Mouse (Mus musculus): ENCODE data around the gene Amh. TPM values are rescaled to one million over a fixed set of nuclear protein-coding genes. Genes with fewer than 3 reads are reported as not detected.
"Not testable (repeated sequence)": the region's sequence is repeated elsewhere in the genome, so short reads cannot be mapped to it uniquely, and the experiment has no call there.

The Amh gene
- polyA plus RNA-seq, 1 experiment from 2014 or later: not detected

DNA sequence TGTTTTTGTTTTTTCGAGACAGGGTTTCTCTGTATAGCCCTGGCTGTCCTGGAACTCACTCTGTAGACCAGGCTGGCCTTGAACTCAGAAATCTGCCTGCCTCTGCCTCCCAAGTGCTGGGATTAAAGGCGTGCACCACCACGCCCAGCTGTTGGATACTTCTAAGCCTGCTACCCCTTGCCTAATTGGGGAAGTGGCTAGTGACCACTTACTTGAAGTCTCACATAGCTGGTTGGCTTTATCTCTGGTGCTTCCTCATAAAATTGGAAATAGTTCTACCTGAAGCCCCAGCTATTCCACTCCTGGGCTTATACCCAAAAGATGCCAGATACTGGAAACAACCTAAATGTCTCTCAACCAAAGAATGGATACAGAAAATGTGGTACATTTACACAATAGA lies 11.3 kb downstream of the Amh start:
- DNase-seq (ENCODE audit: low spot score); H3K4me1 ChIP-seq; H3K36me3 ChIP-seq; H3K4me3 ChIP-seq; H3K27ac ChIP-seq; H3K9me3 ChIP-seq (replicated peaks): not testable (repeated sequence)
- H3K27me3 ChIP-seq (ENCODE audit: low read depth, poor library complexity, severe bottlenecking): peaks cover 12% of the 10 kb centered on the region; the same call in 1 of the 2 replicates
- 83% methylated on average over 3 of the region's 3 CpGs for WGBS

- WGBS: 82% methylated on average over 2 of the region's 2 CpGs
- DNase-seq (ENCODE audit: low spot score): no peak
- no peak overlapping the region for H3K4me3 ChIP-seq
- H3K9me3 ChIP-seq (replicated peaks): no peaks in the 10 kb centered on the region
- H3K4me1 ChIP-seq: no peaks in the 10 kb centered on the region
- H3K27me3 ChIP-seq (ENCODE audit: low read depth, poor library complexity, severe bottlenecking): 0 out of 2 replicates have a peak, but pooled peaks cover 5% of the 10 kb centered on the region
- no peak overlapping the region for H3K27ac ChIP-seq
- H3K36me3 ChIP-seq: no peaks in the 10 kb centered on the region
Observed at GRCm38 (mm10) chr10:80817164-80817563, 12.1 kb downstream of the Amh start.

GRCm38 (mm10) chr10:80817955-80818354 lies 12.9 kb downstream of the Amh start:
- not testable (repeated sequence) for H3K4me3 ChIP-seq; H3K36me3 ChIP-seq; H3K9me3 ChIP-seq (replicated peaks); H3K27ac ChIP-seq; H3K4me1 ChIP-seq; DNase-seq (ENCODE audit: low spot score); H3K27me3 ChIP-seq (ENCODE audit: low read depth, poor library complexity, severe bottlenecking)
- WGBS: 83% methylated on average over 7 of the region's 7 CpGs

DNA sequence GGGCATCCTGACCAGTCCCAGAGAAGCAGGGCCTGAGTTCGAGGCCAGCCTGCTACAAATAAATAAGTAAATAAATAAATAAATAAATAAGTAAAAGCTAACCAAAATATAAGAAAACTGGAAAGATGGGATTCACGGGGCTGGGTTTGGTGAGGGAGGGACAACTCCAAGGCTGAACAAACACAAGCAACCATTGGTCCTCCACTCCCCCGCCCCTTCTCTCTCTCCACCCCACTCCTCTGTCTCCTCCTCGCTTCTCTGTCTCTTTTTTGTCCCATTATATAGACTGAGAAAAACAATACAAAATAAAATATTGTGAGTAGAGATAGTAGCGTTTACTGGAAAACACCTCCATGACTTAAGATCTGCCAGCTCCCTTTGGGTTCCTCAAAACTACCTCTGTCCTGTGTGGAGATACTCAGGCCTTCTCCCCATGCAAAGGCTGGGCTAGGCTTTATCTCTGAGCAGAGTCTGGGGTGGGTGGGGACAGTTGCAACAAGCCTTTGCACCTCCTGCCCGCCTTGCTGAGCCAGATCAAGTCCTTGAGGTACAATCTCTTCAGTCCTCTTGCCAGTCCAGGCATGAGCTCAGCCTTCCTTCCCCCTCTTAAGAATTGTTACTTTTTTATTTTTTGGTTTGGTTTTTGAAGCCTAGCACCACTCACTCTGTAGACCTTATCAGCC lies 13.7 kb downstream of the Amh start:
- H3K4me1 ChIP-seq: no peaks in the 10 kb centered on the region
- no peak for DNase-seq (ENCODE audit: low spot score)
- WGBS: 60% methylated on average over 6 of the region's 6 CpGs
- H3K36me3 ChIP-seq: no peaks in the 10 kb centered on the region
- no peak overlapping the region for H3K4me3 ChIP-seq
- H3K27me3 ChIP-seq (ENCODE audit: low read depth, poor library complexity, severe bottlenecking): no peaks in the 10 kb centered on the region
- no peak overlapping the region for H3K27ac ChIP-seq
- H3K9me3 ChIP-seq (replicated peaks): no peaks in the 10 kb centered on the region

- Histone ChIP-seq H3K27ac (no peak overlapping the region), H3K4me1 (no peaks in the 10 kb centered on the region), H3K27me3 (ENCODE audit: low read depth, poor library complexity, severe bottlenecking) (no peaks in the 10 kb centered on the region), H3K9me3 (replicated peaks) (no peaks in the 10 kb centered on the region), H3K36me3 (no peaks in the 10 kb centered on the region), H3K4me3 (no peak overlapping the region)
- WGBS: 52% methylated on average over 3 of the region's 3 CpGs
- no peak for DNase-seq (ENCODE audit: low spot score)
Observed at GRCm38 (mm10) chr10:80819406-80819805, 14.4 kb downstream of the Amh start.

DNA sequence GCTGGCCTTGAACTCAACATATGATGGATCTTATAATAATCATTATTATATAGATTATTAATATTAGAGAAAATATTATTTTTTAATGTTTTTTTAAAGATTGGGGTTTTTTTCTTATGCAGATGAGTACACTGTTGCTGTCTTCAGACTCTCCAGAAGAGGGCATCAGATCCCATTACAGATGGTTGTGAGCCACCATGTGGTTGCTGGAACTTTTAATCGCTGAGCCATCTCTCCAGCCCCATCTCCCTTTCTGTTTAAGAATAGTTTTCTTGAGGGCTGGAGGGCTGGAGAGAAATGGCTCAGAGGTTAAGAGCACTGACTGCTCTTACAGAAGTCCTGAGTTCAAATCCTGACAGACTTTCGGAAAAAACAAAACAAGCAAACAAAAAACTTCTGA lies 16.9 kb downstream of the Amh start:
- no peak for DNase-seq (ENCODE audit: low spot score)
- Histone ChIP-seq H3K4me1 (no peaks in the 10 kb centered on the region; the same call in 1 of the 2 replicates), H3K36me3 (no peaks in the 10 kb centered on the region), H3K4me3 (no peak overlapping the region), H3K9me3 (replicated peaks) (no peaks in the 10 kb centered on the region), H3K27me3 (ENCODE audit: low read depth, poor library complexity, severe bottlenecking) (no peaks in the 10 kb centered on the region), H3K27ac (no peak overlapping the region)
- 41% methylated on average over 2 of the region's 2 CpGs for WGBS

DNA sequence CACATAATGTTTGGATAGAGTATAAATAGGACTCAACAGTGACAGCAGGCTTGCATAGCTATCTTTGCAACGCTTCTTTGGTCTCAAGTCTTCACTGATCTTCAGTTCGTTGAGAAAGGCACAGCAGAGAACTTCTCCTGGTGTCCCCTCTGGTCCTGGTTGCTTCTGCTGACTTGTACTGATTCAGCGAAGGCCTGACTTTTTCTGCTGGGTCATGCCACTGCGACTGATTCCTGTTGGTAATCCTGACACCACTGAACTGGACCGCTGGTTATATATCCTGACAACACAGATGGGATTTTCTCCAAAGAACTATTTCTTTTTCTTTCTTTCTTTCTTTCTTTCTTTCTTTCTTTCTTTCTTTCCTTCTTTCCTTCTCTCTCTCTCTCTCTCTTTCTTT lies 17.5 kb downstream of the Amh start:
- H3K4me3 ChIP-seq: no peak overlapping the region
- WGBS: 91% methylated on average over 5 of the region's 5 CpGs
- no peak for DNase-seq (ENCODE audit: low spot score)
- H3K27me3 ChIP-seq (ENCODE audit: low read depth, poor library complexity, severe bottlenecking): no peaks in the 10 kb centered on the region
- no peaks in the 10 kb centered on the region for H3K36me3 ChIP-seq
- H3K9me3 ChIP-seq (replicated peaks): no peaks in the 10 kb centered on the region
- H3K4me1 ChIP-seq: peaks cover 2% of the 10 kb centered on the region
- no peak overlapping the region for H3K27ac ChIP-seq

DNA sequence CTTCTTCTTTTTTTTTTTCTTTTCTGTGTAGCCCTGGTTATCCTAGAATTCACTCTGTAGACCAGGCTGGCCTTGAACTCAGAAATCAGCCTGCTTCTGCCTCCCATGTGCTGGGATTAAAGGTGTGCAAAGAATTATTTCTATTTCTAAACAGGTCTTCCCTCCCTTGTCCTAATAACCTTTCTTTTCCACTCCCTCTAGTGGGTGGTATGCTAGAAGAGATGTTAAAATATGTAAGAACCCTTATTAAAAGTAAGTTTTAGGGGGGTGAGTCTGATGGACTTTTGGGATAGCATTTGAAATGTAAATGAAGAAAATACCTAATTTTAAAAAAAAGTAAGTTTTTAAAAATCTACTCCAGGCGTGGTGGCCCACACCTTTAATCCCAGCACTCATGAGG lies 18.3 kb downstream of the Amh start:
- peaks cover 10% of the 10 kb centered on the region for H3K4me1 ChIP-seq
- WGBS: 90% methylated on average over 1 of the region's 1 CpGs

GRCm38 (mm10) chr10:80823847-80824643 lies 19.0 kb downstream of the Amh start:
- Histone ChIP-seq H3K4me1 (peaks cover 13% of the 10 kb centered on the region), H3K27me3 (ENCODE audit: low read depth, poor library complexity, severe bottlenecking) (no peaks in the 10 kb centered on the region), H3K27ac (no peak overlapping the region), H3K9me3 (replicated peaks) (no peaks in the 10 kb centered on the region), H3K36me3 (peaks cover 13% of the 10 kb centered on the region), H3K4me3 (no peak overlapping the region)
- WGBS: 67% methylated on average over 8 of the region's 8 CpGs
- no peak for DNase-seq (ENCODE audit: low spot score)

More for the DNA sequence above, 18.3 kb downstream of the Amh start:
- Histone ChIP-seq H3K4me3 (no peak overlapping the region), H3K27me3 (ENCODE audit: low read depth, poor library complexity, severe bottlenecking) (no peaks in the 10 kb centered on the region), H3K27ac (no peak overlapping the region), H3K36me3 (peaks cover 7% of the 10 kb centered on the region), H3K9me3 (replicated peaks) (no peaks in the 10 kb centered on the region)
- no peak for DNase-seq (ENCODE audit: low spot score)

GRCm38 (mm10) chr10:80824827-80825226 lies 19.8 kb downstream of the Amh start:
- H3K36me3 ChIP-seq: peaks cover 21% of the 10 kb centered on the region
- no peaks in the 10 kb centered on the region for H3K27me3 ChIP-seq (ENCODE audit: low read depth, poor library complexity, severe bottlenecking)
- H3K27ac ChIP-seq: no peak overlapping the region
- no peaks in the 10 kb centered on the region for H3K9me3 ChIP-seq (replicated peaks)
- DNase-seq (ENCODE audit: low spot score): no peak
- 78% methylated on average over 2 of the region's 2 CpGs for WGBS
- H3K4me1 ChIP-seq: peaks cover 20% of the 10 kb centered on the region
- no peak overlapping the region for H3K4me3 ChIP-seq

DNA sequence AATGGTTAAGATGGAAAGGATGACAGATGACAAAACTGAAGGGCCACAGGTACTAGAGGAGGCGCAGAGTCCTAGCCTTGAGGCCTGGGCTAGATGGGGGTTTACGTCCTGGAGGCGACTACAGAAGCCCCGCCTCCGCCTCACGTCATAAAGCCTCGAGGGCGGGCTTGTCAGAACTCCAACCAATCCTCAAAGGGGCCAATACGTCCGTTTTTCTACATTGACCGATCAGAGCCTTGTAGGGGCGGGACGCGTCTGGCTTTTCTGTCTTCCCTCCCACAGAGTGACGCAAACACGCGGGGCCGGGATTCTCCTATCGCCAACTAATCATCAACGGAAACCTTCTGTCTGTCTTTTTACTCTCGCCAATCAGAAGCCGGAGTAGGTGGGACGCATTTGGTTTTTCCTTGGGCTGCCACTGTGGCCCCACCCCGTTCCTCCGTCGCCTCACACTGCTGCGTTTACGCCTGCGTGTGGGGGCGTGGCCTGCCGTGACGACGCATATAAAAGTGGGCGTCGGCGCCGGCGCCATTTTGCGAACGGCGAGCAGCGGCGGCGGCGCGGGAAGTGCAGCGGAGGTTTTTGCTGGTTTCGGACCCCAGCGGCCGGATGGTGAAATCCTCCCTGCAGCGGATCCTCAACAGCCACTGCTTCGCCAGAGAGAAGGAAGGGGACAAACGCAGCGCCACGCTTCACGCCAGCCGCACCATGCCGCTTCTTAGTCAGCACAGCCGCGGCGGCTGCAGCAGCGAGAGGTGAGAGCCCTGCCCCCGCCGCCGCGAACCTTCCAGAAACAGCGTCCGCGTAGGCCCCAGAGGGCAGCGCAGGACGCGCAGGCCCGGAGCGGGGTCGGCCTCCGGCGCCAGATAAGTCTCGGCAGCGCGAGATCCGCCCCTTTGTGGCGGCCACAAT lies 21.4 kb downstream of the Amh start, which contains the start of gene Oaz1:
Gene Oaz1 (plus strand): TSS at position 506 of the 912 bp plus-strand sequence.
- WGBS: under 1% methylated on average over 82 of the region's 82 CpGs
- H3K4me1 ChIP-seq: peaks cover 36% of the 10 kb centered on the region
- DNase-seq (ENCODE audit: low spot score): peak; percentile 95
- H3K27ac ChIP-seq: peak within 1 kb of the TSS; percentile 96
- H3K9me3 ChIP-seq (replicated peaks): no peaks in the 10 kb centered on the region
- H3K36me3 ChIP-seq: peaks cover 31% of the 10 kb centered on the region
- H3K27me3 ChIP-seq (ENCODE audit: low read depth, poor library complexity, severe bottlenecking): no peaks in the 10 kb centered on the region
- peak within 1 kb of the TSS; percentile 94 for H3K4me3 ChIP-seq

DNA sequence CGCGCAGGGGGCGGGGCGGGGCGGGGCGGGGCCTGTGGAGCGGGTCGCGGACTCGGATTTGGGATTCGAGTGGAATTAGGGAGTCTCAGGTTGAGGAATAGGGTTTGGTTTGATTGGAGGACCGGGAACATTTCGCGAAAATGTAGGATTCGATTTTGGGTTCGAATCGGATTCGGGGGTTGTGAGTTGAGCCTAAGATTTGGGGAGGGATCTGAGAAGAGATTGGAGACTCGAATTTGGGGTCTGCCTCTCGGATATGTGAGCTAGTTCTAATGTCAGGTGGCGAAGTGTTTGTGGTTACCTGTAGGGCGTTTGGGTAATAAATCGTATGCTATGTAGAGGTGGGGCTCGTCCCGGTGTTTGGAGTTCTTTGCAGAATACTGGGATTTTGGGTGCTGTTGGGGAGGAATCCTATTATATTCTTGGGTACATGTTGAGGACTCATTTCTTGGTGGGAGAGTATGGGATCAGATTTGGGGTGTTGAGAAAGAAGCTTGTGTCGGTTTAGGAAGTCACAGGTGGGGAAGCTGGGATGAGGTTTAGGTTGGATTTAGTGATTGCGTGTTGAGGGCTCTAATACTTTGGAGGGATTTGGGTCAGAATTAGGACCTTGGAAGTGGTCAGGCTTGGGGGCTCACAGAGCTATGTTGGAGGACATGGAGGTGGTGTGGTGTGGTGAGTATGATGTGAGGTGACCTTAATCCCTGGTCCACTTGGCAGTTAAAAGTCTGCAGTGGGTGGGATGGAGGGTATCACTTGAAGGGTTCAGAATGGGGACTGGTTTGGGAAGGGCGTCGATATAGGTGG lies 22.2 kb downstream of the Amh start:
- H3K27ac ChIP-seq: peak overlapping the region; percentile 96
- peaks cover 41% of the 10 kb centered on the region for H3K4me1 ChIP-seq
- DNase-seq (ENCODE audit: low spot score): no peak
- peaks cover 3% of the 10 kb centered on the region; the same call in 1 of the 2 replicates for H3K27me3 ChIP-seq (ENCODE audit: low read depth, poor library complexity, severe bottlenecking)
- H3K4me3 ChIP-seq: peak overlapping the region; percentile 94
- H3K9me3 ChIP-seq (replicated peaks): no peaks in the 10 kb centered on the region
- peaks cover 31% of the 10 kb centered on the region for H3K36me3 ChIP-seq
- WGBS: 8% methylated on average over 29 of the region's 29 CpGs
